Mouse (Mus musculus): Measurements from ENCODE around the gene Kdm4c. TPM values are rescaled to one million over a fixed set of nuclear protein-coding genes. Genes with fewer than 3 reads are reported as not detected.
"Not testable (repeated sequence)": the region's sequence is repeated elsewhere in the genome, so short reads cannot be mapped to it uniquely, and the experiment has no call there.

The Kdm4c gene
- polyA plus RNA-seq, 1 experiment from 2014 or later, result 18.3 TPM

- WGBS, result 92% methylated on average over 2 of the region's 2 CpGs
- H3K4me2 ChIP-seq (ENCODE audit: low read length), result no peak overlapping the region
- no peaks in the 10 kb centered on the region for H3K27me3 ChIP-seq (replicated peaks; ENCODE audit: control insufficient read depth, insufficient read depth, low read length)
- H3K9me3 ChIP-seq (ENCODE audit: control insufficient read depth, low read length), result no peaks in the 10 kb centered on the region
- no peaks in the 10 kb centered on the region for H3K4me1 ChIP-seq (replicated peaks; ENCODE audit: control insufficient read depth, insufficient read depth, low read length)
- ATAC-seq, result no peak
- H3K27ac ChIP-seq (ENCODE audit: low read length), result no peak overlapping the region
- no peak overlapping the region for H3K9ac ChIP-seq (replicated peaks; ENCODE audit: low read depth, low read length)
- no peak overlapping the region for H3K4me3 ChIP-seq (replicated peaks; ENCODE audit: low read length)
- peaks cover 24% of the 10 kb centered on the region for H3K36me3 ChIP-seq (ENCODE audit: control insufficient read depth, insufficient read depth)
Measured at GRCm38 (mm10) chr4:74393162-74393561, 150.9 kb downstream of the Kdm4c start.

GRCm38 (mm10) chr4:74396562-74396961, 154.3 kb downstream of the Kdm4c start:
- Histone ChIP-seq H3K27ac (ENCODE audit: low read length) (no peak overlapping the region), H3K9me3 (ENCODE audit: control insufficient read depth, low read length) (no peaks in the 10 kb centered on the region), H3K4me3 (replicated peaks; ENCODE audit: low read length) (no peak overlapping the region), H3K4me1 (replicated peaks; ENCODE audit: control insufficient read depth, insufficient read depth, low read length) (no peaks in the 10 kb centered on the region; the same call in 1 of the 2 replicates), H3K4me2 (ENCODE audit: low read length) (no peak overlapping the region), H3K27me3 (replicated peaks; ENCODE audit: control insufficient read depth, insufficient read depth, low read length) (no peaks in the 10 kb centered on the region), H3K36me3 (ENCODE audit: control insufficient read depth, insufficient read depth) (peaks cover 26% of the 10 kb centered on the region), H3K9ac (replicated peaks; ENCODE audit: low read depth, low read length) (no peak overlapping the region)
- 95% methylated on average over 5 of the region's 5 CpGs for WGBS
- ATAC-seq, result no peak

- ATAC-seq, result peak; percentile 79
- H3K27ac ChIP-seq (ENCODE audit: low read length); H3K9me3 ChIP-seq (ENCODE audit: control insufficient read depth, low read length); H3K27me3 ChIP-seq (replicated peaks; ENCODE audit: control insufficient read depth, insufficient read depth, low read length); H3K4me2 ChIP-seq (ENCODE audit: low read length); H3K4me3 ChIP-seq (replicated peaks; ENCODE audit: low read length); H3K4me1 ChIP-seq (replicated peaks; ENCODE audit: control insufficient read depth, insufficient read depth, low read length); H3K9ac ChIP-seq (replicated peaks; ENCODE audit: low read depth, low read length): not testable (repeated sequence)
- peaks cover 14% of the 10 kb centered on the region for H3K36me3 ChIP-seq (ENCODE audit: control insufficient read depth, insufficient read depth)
- WGBS, result 53% methylated on average over 7 of the region's 7 CpGs
Measured at GRCm38 (mm10) chr4:74401617-74402313, 159.5 kb downstream of the Kdm4c start.

DNA sequence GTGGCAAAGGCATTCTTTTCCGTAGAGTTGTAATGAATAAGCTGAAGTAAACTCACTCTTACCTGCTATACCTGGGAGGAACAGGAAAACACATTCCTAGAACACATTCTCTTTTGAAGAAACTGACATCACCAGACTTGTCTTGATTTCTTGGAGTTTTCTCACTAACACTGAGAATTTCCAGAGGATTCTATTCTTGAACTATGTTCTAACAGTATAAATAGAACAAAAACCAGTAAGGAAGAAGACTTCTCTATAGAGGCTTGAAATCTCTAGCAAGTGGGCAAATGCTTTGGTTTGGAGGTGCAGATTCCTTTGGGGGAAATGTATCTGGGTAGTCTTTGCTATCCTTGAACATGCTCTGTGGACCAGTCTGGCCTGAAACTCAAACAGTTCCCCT, 166.4 kb downstream of the Kdm4c start:
- H3K4me3 ChIP-seq (replicated peaks; ENCODE audit: low read length), result no peak overlapping the region
- H3K4me1 ChIP-seq (replicated peaks; ENCODE audit: control insufficient read depth, insufficient read depth, low read length), result no peaks in the 10 kb centered on the region
- peaks cover 5% of the 10 kb centered on the region for H3K36me3 ChIP-seq (ENCODE audit: control insufficient read depth, insufficient read depth)
- H3K9ac ChIP-seq (replicated peaks; ENCODE audit: low read depth, low read length), result no peak overlapping the region
- no peak overlapping the region for H3K4me2 ChIP-seq (ENCODE audit: low read length)
- no peak for ATAC-seq
- H3K27ac ChIP-seq (ENCODE audit: low read length), result no peak overlapping the region
- WGBS, result 84% methylated on average over 1 of the region's 1 CpGs
- H3K27me3 ChIP-seq (replicated peaks; ENCODE audit: control insufficient read depth, insufficient read depth, low read length), result no peaks in the 10 kb centered on the region
- no peaks in the 10 kb centered on the region for H3K9me3 ChIP-seq (ENCODE audit: control insufficient read depth, low read length)

DNA sequence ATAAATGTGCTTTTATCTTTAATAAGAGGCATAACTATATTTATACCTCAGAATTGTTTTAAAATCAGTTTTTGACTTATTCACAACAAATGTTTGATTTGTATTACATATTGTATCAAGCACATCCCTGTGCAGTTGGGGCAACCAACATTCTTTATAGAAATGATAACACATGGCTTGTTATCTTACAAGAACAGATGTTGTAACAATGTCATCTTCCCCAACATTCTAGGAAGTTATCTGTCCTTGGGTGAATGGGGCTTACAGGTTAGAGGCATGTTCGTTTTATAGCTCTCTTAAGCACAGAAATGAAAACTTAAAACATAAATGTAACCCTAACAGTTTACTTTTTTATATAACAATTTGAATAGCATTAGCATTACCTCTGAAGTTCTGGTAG, 177.5 kb downstream of the Kdm4c start:
- no peak for ATAC-seq
- Histone ChIP-seq H3K4me2 (ENCODE audit: low read length) (no peak overlapping the region), H3K4me3 (replicated peaks; ENCODE audit: low read length) (no peak overlapping the region), H3K9ac (replicated peaks; ENCODE audit: low read depth, low read length) (no peak overlapping the region), H3K27me3 (replicated peaks; ENCODE audit: control insufficient read depth, insufficient read depth, low read length) (no peaks in the 10 kb centered on the region), H3K27ac (ENCODE audit: low read length) (no peak overlapping the region), H3K9me3 (ENCODE audit: control insufficient read depth, low read length) (no peaks in the 10 kb centered on the region), H3K36me3 (ENCODE audit: control insufficient read depth, insufficient read depth) (no peaks in the 10 kb centered on the region), H3K4me1 (replicated peaks; ENCODE audit: control insufficient read depth, insufficient read depth, low read length) (no peaks in the 10 kb centered on the region)
- WGBS, result 82% methylated on average over 1 of the region's 1 CpGs

Other genes with a start within 250 kb of the Kdm4c start
- gene Frmd3, start 229.1 kb upstream of the Kdm4c start, polyA plus RNA-seq (2015; fragmentation: Nextera tagmentation; extraction: Ambion mirVana), result 26.9 and 30.2 TPM in 2 replicates

All from forebrain, embryonic 16.5 days (tissue).